Mouse (Mus musculus): ENCODE results near the gene Exosc1.

GRCm38 (mm10) chr19:41910396-41910795 is 22.8 kb downstream of the Exosc1 start:
- no peak for TF ChIP-seq TAL1 (IDR thresholded peaks at IDR 0.05; ENCODE audit: low read length)
- no peak for TF ChIP-seq GATA1 (IDR thresholded peaks at IDR 0.05; ENCODE audit: low read length)

Data from erythroblast, embryonic 14.5 days (primary cell).